Mouse (Mus musculus) midbrain, embryonic 13.5 days (tissue): Measurements from ENCODE around the gene Ccpg1os. TPM values are rescaled to one million over a fixed set of nuclear protein-coding genes. Genes with fewer than 3 reads are reported as not detected.

Experiments used
- ATAC-seq: fragments of 200-750 bp; cut with Nextera tagmentation; 2 replicates; pipeline ENCODE4 v1.8.0; 2017; ENCODE audit warnings: mild to moderate bottlenecking, moderate TSS enrichment, moderate library complexity
- H3K27ac ChIP-seq: fragments of 300-500 bp; sonication (generic); 2 replicates; pipeline ENCODE4 v1.5.1; 2015; ENCODE audit warnings: inconsistent platforms, mild to moderate bottlenecking, moderate library complexity
- H3K27me3 ChIP-seq: fragments of 300-500 bp; sonication (generic); 2 replicates; pipeline ENCODE4 v1.6.1; 2015; ENCODE audit warnings: mild to moderate bottlenecking, inconsistent platforms
- H3K36me3 ChIP-seq: fragments of 300-500 bp; sonication (generic); 2 replicates; pipeline ENCODE4 v1.6.1; 2015; ENCODE audit warnings: mild to moderate bottlenecking, inconsistent platforms
- H3K4me1 ChIP-seq: fragments of 300-500 bp; sonication (generic); replicated peaks from 2 replicates; pipeline ENCODE4 v1.6.1; 2015; ENCODE audit warnings: inconsistent platforms
- H3K4me2 ChIP-seq: fragments of 300-500 bp; sonication (generic); replicated peaks from 2 replicates; pipeline ENCODE4 v1.6.1; 2015; ENCODE audit warnings: moderate library complexity, mild to moderate bottlenecking, inconsistent platforms
- H3K4me3 ChIP-seq: fragments of 300-500 bp; sonication (generic); replicated peaks from 2 replicates; pipeline ENCODE4 v1.5.1; 2015; ENCODE audit warnings: mild to moderate bottlenecking, inconsistent platforms
- H3K9ac ChIP-seq: fragments of 300-500 bp; sonication (generic); replicated peaks from 2 replicates; pipeline ENCODE4 v1.6.1; 2015; ENCODE audit warnings: mild to moderate bottlenecking, inconsistent platforms
- H3K9me3 ChIP-seq: fragments of 300-500 bp; sonication (generic); 2 replicates; pipeline ENCODE4 v1.6.1; 2016; ENCODE audit warnings: mild to moderate bottlenecking, inconsistent platforms
- WGBS: fragments of 180-500 bp; shearing (Covaris S2); methylation state at CpG from one replicate; pipeline ENCODE4 v1.1.7; 2015; 5-methylcytosine and 5-hydroxymethylcytosine counted together
- polyA plus RNA-seq: library from polyadenylated mRNA; unstranded; fragments of >200 nt; fragmentation: Nextera tagmentation; extraction: Ambion mirVana; gene quantifications from 2 replicates; pipeline ENCODE4 v1.2.1, GENCODE M21; 2015

The Ccpg1os gene
- polyA plus RNA-seq, 1 experiment from 2014 or later = 28.8 TPM

- no peak for ATAC-seq
- 83% methylated on average over 6 of the region's 6 CpGs for WGBS
- Histone ChIP-seq H3K4me1 (no peaks in the 10 kb centered on the region), H3K36me3 (peaks cover 67% of the 10 kb centered on the region), H3K9me3 (no peaks in the 10 kb centered on the region), H3K9ac (no peak overlapping the region), H3K4me2 (no peak overlapping the region), H3K27ac (no peak overlapping the region), H3K27me3 (no peaks in the 10 kb centered on the region), H3K4me3 (no peak overlapping the region)
Observed at GRCm38 (mm10) chr9:73005106-73005505, 19.9 kb upstream of the Ccpg1os start.

GRCm38 (mm10) chr9:73004076-73004475 lies 18.9 kb upstream of the Ccpg1os start:
- H3K36me3 ChIP-seq = peaks cover 58% of the 10 kb centered on the region
- H3K4me2 ChIP-seq = no peak overlapping the region
- H3K4me1 ChIP-seq = no peaks in the 10 kb centered on the region
- no peak overlapping the region for H3K9ac ChIP-seq
- no peak for ATAC-seq
- no peak overlapping the region for H3K4me3 ChIP-seq
- no peaks in the 10 kb centered on the region for H3K27me3 ChIP-seq
- WGBS = 87% methylated on average over 8 of the region's 8 CpGs
- H3K9me3 ChIP-seq = no peaks in the 10 kb centered on the region
- no peak overlapping the region for H3K27ac ChIP-seq

GRCm38 (mm10) chr9:73002177-73002576 lies 17.0 kb upstream of the Ccpg1os start:
- Histone ChIP-seq H3K4me3 (no peak overlapping the region), H3K9ac (no peak overlapping the region), H3K9me3 (no peaks in the 10 kb centered on the region), H3K4me1 (no peaks in the 10 kb centered on the region), H3K27me3 (no peaks in the 10 kb centered on the region), H3K4me2 (no peak overlapping the region), H3K27ac (no peak overlapping the region), H3K36me3 (peaks cover 53% of the 10 kb centered on the region)
- ATAC-seq = no peak
- 75% methylated on average over 3 of the region's 3 CpGs for WGBS

- Histone ChIP-seq H3K4me1 (no peaks in the 10 kb centered on the region), H3K27ac (no peak overlapping the region), H3K4me2 (no peak overlapping the region), H3K9ac (no peak overlapping the region), H3K9me3 (no peaks in the 10 kb centered on the region), H3K4me3 (no peak overlapping the region), H3K36me3 (peaks cover 49% of the 10 kb centered on the region), H3K27me3 (no peaks in the 10 kb centered on the region)
- ATAC-seq = no peak
- WGBS = 88% methylated on average over 13 of the region's 13 CpGs
Observed at GRCm38 (mm10) chr9:73001314-73002011, 16.3 kb upstream of the Ccpg1os start.

GRCm38 (mm10) chr9:73000487-73000886 lies 15.3 kb upstream of the Ccpg1os start:
- no peaks in the 10 kb centered on the region for H3K9me3 ChIP-seq
- ATAC-seq = no peak
- WGBS = 70% methylated on average over 2 of the region's 2 CpGs

GRCm38 (mm10) chr9:72996806-72997205 lies 11.6 kb upstream of the Ccpg1os start:
- WGBS = 62% methylated on average over 7 of the region's 7 CpGs
- Histone ChIP-seq H3K36me3 (peaks cover 15% of the 10 kb centered on the region), H3K27me3 (no peaks in the 10 kb centered on the region), H3K27ac (no peak overlapping the region), H3K4me2 (no peak overlapping the region), H3K9ac (no peak overlapping the region), H3K4me3 (no peak overlapping the region), H3K9me3 (no peaks in the 10 kb centered on the region), H3K4me1 (no peaks in the 10 kb centered on the region)
- no peak for ATAC-seq

More at GRCm38 (mm10) chr9:73000487-73000886, 15.3 kb upstream of the Ccpg1os start:
- no peak overlapping the region for H3K27ac ChIP-seq
- no peak overlapping the region for H3K9ac ChIP-seq
- no peak overlapping the region for H3K4me2 ChIP-seq
- H3K4me3 ChIP-seq = no peak overlapping the region
- no peaks in the 10 kb centered on the region for H3K4me1 ChIP-seq
- peaks cover 40% of the 10 kb centered on the region for H3K36me3 ChIP-seq
- H3K27me3 ChIP-seq = no peaks in the 10 kb centered on the region

GRCm38 (mm10) chr9:72996167-72996566 lies 11.0 kb upstream of the Ccpg1os start:
- Histone ChIP-seq H3K4me3 (no peak overlapping the region), H3K4me2 (no peak overlapping the region), H3K4me1 (no peaks in the 10 kb centered on the region), H3K27ac (no peak overlapping the region), H3K9me3 (no peaks in the 10 kb centered on the region), H3K27me3 (no peaks in the 10 kb centered on the region), H3K36me3 (peaks cover 9% of the 10 kb centered on the region), H3K9ac (no peak overlapping the region)
- ATAC-seq = no peak

- 94% methylated on average over 5 of the region's 5 CpGs for WGBS
- H3K4me1 ChIP-seq = no peaks in the 10 kb centered on the region
- H3K27me3 ChIP-seq = no peaks in the 10 kb centered on the region
Observed at GRCm38 (mm10) chr9:72992576-72992975, 7.4 kb upstream of the Ccpg1os start.

GRCm38 (mm10) chr9:72991420-72991819 lies 6.2 kb upstream of the Ccpg1os start:
- Histone ChIP-seq H3K27me3 (no peaks in the 10 kb centered on the region), H3K27ac (no peak overlapping the region), H3K9me3 (no peaks in the 10 kb centered on the region), H3K9ac (no peak overlapping the region), H3K4me2 (no peak overlapping the region), H3K4me3 (no peak overlapping the region), H3K36me3 (no peaks in the 10 kb centered on the region), H3K4me1 (peaks cover 10% of the 10 kb centered on the region)
- 95% methylated on average over 2 of the region's 2 CpGs for WGBS
- no peak for ATAC-seq

More at GRCm38 (mm10) chr9:72992576-72992975, 7.4 kb upstream of the Ccpg1os start:
- Histone ChIP-seq H3K4me3 (no peak overlapping the region), H3K9me3 (no peaks in the 10 kb centered on the region), H3K36me3 (no peaks in the 10 kb centered on the region), H3K9ac (no peak overlapping the region), H3K4me2 (no peak overlapping the region), H3K27ac (no peak overlapping the region)
- ATAC-seq = no peak

- no peaks in the 10 kb centered on the region for H3K36me3 ChIP-seq
- no peak for ATAC-seq
- H3K27ac ChIP-seq = no peak overlapping the region
- 89% methylated on average over 5 of the region's 5 CpGs for WGBS
- H3K4me3 ChIP-seq = no peak overlapping the region
- H3K9ac ChIP-seq = no peak overlapping the region
- no peaks in the 10 kb centered on the region for H3K9me3 ChIP-seq
- H3K4me1 ChIP-seq = peaks cover 26% of the 10 kb centered on the region
- no peak overlapping the region for H3K4me2 ChIP-seq
- no peaks in the 10 kb centered on the region for H3K27me3 ChIP-seq
Observed at GRCm38 (mm10) chr9:72988706-72989105, 3.5 kb upstream of the Ccpg1os start.

- Histone ChIP-seq H3K9me3 (no peaks in the 10 kb centered on the region), H3K27me3 (no peaks in the 10 kb centered on the region), H3K4me2 (no peak overlapping the region), H3K9ac (no peak overlapping the region), H3K4me3 (no peak overlapping the region), H3K36me3 (no peaks in the 10 kb centered on the region), H3K27ac (no peak overlapping the region), H3K4me1 (peaks cover 26% of the 10 kb centered on the region)
- ATAC-seq = no peak
- WGBS = 51% methylated on average over 3 of the region's 3 CpGs
Observed at GRCm38 (mm10) chr9:72987703-72988102, 2.5 kb upstream of the Ccpg1os start.

- Histone ChIP-seq H3K27ac (no peak overlapping the region), H3K27me3 (no peaks in the 10 kb centered on the region), H3K9me3 (no peaks in the 10 kb centered on the region), H3K9ac (no peak overlapping the region), H3K4me2 (no peak overlapping the region), H3K4me1 (peaks cover 26% of the 10 kb centered on the region), H3K4me3 (no peak overlapping the region), H3K36me3 (no peaks in the 10 kb centered on the region)
- WGBS = 58% methylated on average over 2 of the region's 2 CpGs
- no peak for ATAC-seq
Observed at GRCm38 (mm10) chr9:72983066-72983465, 2.1 kb downstream of the Ccpg1os start.

GRCm38 (mm10) chr9:72975242-72975641 lies 9.9 kb downstream of the Ccpg1os start:
- Histone ChIP-seq H3K9ac (no peak overlapping the region), H3K9me3 (no peaks in the 10 kb centered on the region), H3K4me1 (no peaks in the 10 kb centered on the region), H3K27me3 (no peaks in the 10 kb centered on the region), H3K36me3 (no peaks in the 10 kb centered on the region), H3K4me3 (no peak overlapping the region), H3K4me2 (no peak overlapping the region), H3K27ac (no peak overlapping the region)
- ATAC-seq = no peak
- WGBS = 96% methylated on average over 1 of the region's 1 CpGs
